Mouse (Mus musculus) granulocyte monocyte progenitor cell, adult 5-6 weeks (primary cell): ENCODE results near the gene Trpv4. TPM values are rescaled to one million over a fixed set of nuclear protein-coding genes. Genes with fewer than 3 reads are reported as not detected.

Experiments used
- ATAC-seq: replicated peaks from 2 replicates; pipeline ENCODE4 v1.8.0; 2016; ENCODE audit warnings: mild to moderate bottlenecking, moderate TSS enrichment, inconsistent platforms; ENCODE audit not compliant: poor library complexity, severe bottlenecking
- total RNA-seq, 2 experiments: library from RNA; stranded (forward) in 1 of 2; stranded (reverse) in 1 of 2; fragments of 200-712, 200-1000 nt in 1 of 2; fragments of >200 nt in 1 of 2; fragmentation: Nextera tagmentation in 1 of 2; gene quantifications; 2 replicates each; pipeline ENCODE4 v1.2.3; 2014 to 2017

The Trpv4 gene
- total RNA-seq, 2 experiments from 2014 or later = 0.26 to 4.2 TPM

GRCm38 (mm10) chr5:114573920-114574628 lies 84.1 kb downstream of the Trpv4 start:
- no peak for ATAC-seq

- no peak for ATAC-seq
Observed at GRCm38 (mm10) chr5:114572997-114573396, 85.2 kb downstream of the Trpv4 start.

Other genes starting within 250 kb of the Trpv4 start
- gene Mmab, start 214.4 kb downstream of the Trpv4 start, total RNA-seq (2014; fragmentation: Nextera tagmentation) = 7.2 and 14.4 TPM in 2 replicates
- gene Mmab, start 214.4 kb downstream of the Trpv4 start, total RNA-seq (2017) = 11.0 and 21.3 TPM in 2 replicates
- gene Mvk, start 214.2 kb downstream of the Trpv4 start, total RNA-seq (2014; fragmentation: Nextera tagmentation) = 6.6 and 9.2 TPM in 2 replicates
- gene Mvk, start 214.2 kb downstream of the Trpv4 start, total RNA-seq (2017) = 8.2 and 18.0 TPM in 2 replicates
- 0.34 and 2.0 TPM in 2 replicates for gene Fam222a, start 90.4 kb downstream of the Trpv4 start, total RNA-seq (2014; fragmentation: Nextera tagmentation)
- not detected in 2 replicates for gene Fam222a, start 90.4 kb downstream of the Trpv4 start, total RNA-seq (2017)
- gene Gltp, start 32.6 kb upstream of the Trpv4 start, total RNA-seq (2014; fragmentation: Nextera tagmentation) = 85.6 and 87.2 TPM in 2 replicates
- gene Gltp, start 32.6 kb upstream of the Trpv4 start, total RNA-seq (2017) = 21.8 and 30.8 TPM in 2 replicates
- 6.0 and 25.2 TPM in 2 replicates for gene Tchp, start 49.3 kb upstream of the Trpv4 start, total RNA-seq (2014; fragmentation: Nextera tagmentation)
- 9.8 and 12.6 TPM in 2 replicates for gene Tchp, start 49.3 kb upstream of the Trpv4 start, total RNA-seq (2017)
- gene Ankrd13a, start 116.3 kb upstream of the Trpv4 start, total RNA-seq (2014; fragmentation: Nextera tagmentation) = 271 and 278 TPM in 2 replicates
- gene Ankrd13a, start 116.3 kb upstream of the Trpv4 start, total RNA-seq (2017) = 310 and 331 TPM in 2 replicates
- gene Git2, start 117.1 kb upstream of the Trpv4 start, total RNA-seq (2014; fragmentation: Nextera tagmentation) = 113 and 128 TPM in 2 replicates
- 77.9 and 117 TPM in 2 replicates for gene Git2, start 117.1 kb upstream of the Trpv4 start, total RNA-seq (2017)
- gene 1500011B03Rik, start 165.0 kb upstream of the Trpv4 start, total RNA-seq (2014; fragmentation: Nextera tagmentation) = 44.4 and 76.8 TPM in 2 replicates
- gene 1500011B03Rik, start 165.0 kb upstream of the Trpv4 start, total RNA-seq (2017) = 44.0 and 57.4 TPM in 2 replicates
- gene 4930519G04Rik, start 195.2 kb upstream of the Trpv4 start, total RNA-seq (2014; fragmentation: Nextera tagmentation) = 1.6 TPM in 1 of 2 replicates, not detected in the other
- gene 4930519G04Rik, start 195.2 kb upstream of the Trpv4 start, total RNA-seq (2017) = not detected in 2 replicates
- not detected in 2 replicates for gene Gm9936, start 200.3 kb upstream of the Trpv4 start, total RNA-seq (2014; fragmentation: Nextera tagmentation)
- gene Gm9936, start 200.3 kb upstream of the Trpv4 start, total RNA-seq (2017) = not detected in 2 replicates
- 6.7 and 10.4 TPM in 2 replicates for gene Oasl2, start 238.5 kb upstream of the Trpv4 start, total RNA-seq (2014; fragmentation: Nextera tagmentation)
- gene Oasl2, start 238.5 kb upstream of the Trpv4 start, total RNA-seq (2017) = 4.7 and 7.6 TPM in 2 replicates